Mouse (Mus musculus) lung, postnatal 0 days (tissue): ENCODE measurements around the gene Chd5. TPM values are rescaled to one million over a fixed set of nuclear protein-coding genes. Genes with fewer than 3 reads are reported as not detected.

Experiments
- ATAC-seq: fragments of 200-750 bp; cut with Nextera tagmentation; 2 replicates; pipeline ENCODE4 v1.8.0; 2017; ENCODE audit warnings: moderate library complexity
- DNase-seq: peaks from one replicate; pipeline ENCODE4 v3.0.0-alpha.2; 2016; ENCODE audit warnings: low spot score
- H3K27ac ChIP-seq: fragments of 300-500 bp; sonication (generic); 2 replicates; pipeline ENCODE4 v1.5.1; 2014; ENCODE audit warnings: antibody characterized with exemption, mild to moderate bottlenecking, low read length, mixed read lengths
- H3K27me3 ChIP-seq: fragments of 300-500 bp; sonication (generic); replicated peaks from 2 replicates; pipeline ENCODE4 v1.6.1; 2014; ENCODE audit warnings: low read length, mixed read lengths; ENCODE audit not compliant: insufficient read depth
- H3K36me3 ChIP-seq: fragments of 300-500 bp; sonication (generic); 2 replicates; pipeline ENCODE4 v1.6.1; 2014; ENCODE audit warnings: low read length, mixed read lengths; ENCODE audit not compliant: insufficient read depth
- H3K4me1 ChIP-seq: fragments of 300-500 bp; sonication (generic); 2 replicates; pipeline ENCODE4 v1.6.1; 2014; ENCODE audit warnings: antibody characterized with exemption, low read depth, low read length, mixed read lengths; ENCODE audit not compliant: insufficient read depth
- H3K4me2 ChIP-seq: fragments of 300-500 bp; sonication (generic); replicated peaks from 2 replicates; pipeline ENCODE4 v1.6.1; 2014; ENCODE audit warnings: low read depth, mild to moderate bottlenecking, low read length, moderate library complexity, mixed read lengths
- H3K4me3 ChIP-seq: fragments of 300-500 bp; sonication (generic); 2 replicates; pipeline ENCODE4 v1.5.1; 2014; ENCODE audit warnings: low read depth, low read length
- H3K9ac ChIP-seq: fragments of 300-500 bp; sonication (generic); replicated peaks from 2 replicates; pipeline ENCODE4 v1.6.1; 2014; ENCODE audit warnings: low read depth, mild to moderate bottlenecking
- H3K9me3 ChIP-seq: fragments of 300-500 bp; sonication (generic); 2 replicates; pipeline ENCODE4 v1.6.1; 2016; ENCODE audit warnings: low read length, mixed read lengths
- CTCF ChIP-seq: IDR thresholded peaks from 2 replicates; pipeline ENCODE4 v1.5.1; 2016; ENCODE audit warnings: antibody characterized with exemption, mild to moderate bottlenecking
- EP300 ChIP-seq: IDR thresholded peaks from 2 replicates; pipeline ENCODE4 v1.6.1; 2016; ENCODE audit warnings: antibody characterized with exemption, mild to moderate bottlenecking, control low read depth
- WGBS: fragments of 180-500 bp; shearing (Covaris S2); extraction: QIAGEN DNeasy Blood & Tissue Kit; methylation state at CpG from one replicate; pipeline ENCODE4 v1.1.7; 2014; 5-methylcytosine and 5-hydroxymethylcytosine counted together
- polyA plus RNA-seq: library from polyadenylated mRNA; unstranded; fragments of >200 nt; fragmentation: Nextera tagmentation; extraction: Ambion mirVana; gene quantifications from 2 replicates; pipeline ENCODE4 v1.2.1, GENCODE M21; 2015

The Chd5 gene
- polyA plus RNA-seq, 1 experiment from 2014 or later = 0.07 TPM

DNA sequence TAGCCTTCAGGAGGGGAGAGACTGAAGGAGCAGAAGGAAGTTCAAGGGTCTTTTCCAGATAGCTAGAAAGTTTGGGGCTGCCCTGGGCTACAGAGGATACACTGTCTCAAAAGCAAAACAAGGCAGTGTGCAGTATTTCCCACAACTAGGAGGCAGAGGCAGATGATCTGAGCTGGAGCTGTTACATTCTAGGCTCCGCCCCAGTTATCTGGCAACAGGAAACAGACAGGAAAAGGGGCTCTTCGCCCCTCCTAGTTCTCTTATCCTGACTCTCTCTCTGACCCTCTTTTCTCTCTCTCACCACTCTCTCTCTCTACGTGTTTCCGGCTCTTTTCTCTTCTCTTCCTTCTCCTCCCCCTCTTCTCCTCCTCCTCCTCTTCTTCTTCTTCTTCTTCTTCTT is 42.5 kb upstream of the Chd5 start:
- ATAC-seq (no peak), DNase-seq (peak; percentile 64)
- WGBS = 21% methylated on average over 4 of the region's 4 CpGs
- Histone ChIP-seq H3K4me1 (peaks cover 10% of the 10 kb centered on the region; the same call in 1 of the 2 replicates), H3K27me3 (peaks cover 26% of the 10 kb centered on the region), H3K9ac (no peak overlapping the region), H3K27ac (no peak overlapping the region), H3K4me2 (no peak overlapping the region), H3K9me3 (no peaks in the 10 kb centered on the region), H3K36me3 (no peaks in the 10 kb centered on the region), H3K4me3 (no peak overlapping the region)
- no peak for TF ChIP-seq EP300

DNA sequence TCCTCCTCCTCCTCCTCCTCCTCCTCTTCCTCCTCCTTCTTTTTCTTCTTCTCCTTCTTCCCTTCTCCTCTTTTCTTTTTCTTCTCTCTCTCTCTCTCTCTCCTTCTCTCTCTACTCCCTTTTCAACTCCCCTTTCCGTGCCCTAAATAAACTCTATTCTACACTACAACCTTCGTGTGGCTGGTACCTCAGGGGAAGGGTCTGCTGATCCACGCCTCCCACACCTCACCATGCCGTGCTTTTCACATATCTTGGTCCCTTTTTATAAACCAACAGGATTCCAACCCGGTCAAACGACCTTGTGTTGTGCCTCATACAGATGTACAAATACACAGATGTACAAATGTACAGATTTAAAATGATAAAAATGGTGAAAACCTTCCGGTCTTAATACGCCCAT is 42.1 kb upstream of the Chd5 start:
- DNase-seq = no peak
- Histone ChIP-seq H3K36me3 (no peaks in the 10 kb centered on the region), H3K27me3 (peaks cover 22% of the 10 kb centered on the region)

DNA sequence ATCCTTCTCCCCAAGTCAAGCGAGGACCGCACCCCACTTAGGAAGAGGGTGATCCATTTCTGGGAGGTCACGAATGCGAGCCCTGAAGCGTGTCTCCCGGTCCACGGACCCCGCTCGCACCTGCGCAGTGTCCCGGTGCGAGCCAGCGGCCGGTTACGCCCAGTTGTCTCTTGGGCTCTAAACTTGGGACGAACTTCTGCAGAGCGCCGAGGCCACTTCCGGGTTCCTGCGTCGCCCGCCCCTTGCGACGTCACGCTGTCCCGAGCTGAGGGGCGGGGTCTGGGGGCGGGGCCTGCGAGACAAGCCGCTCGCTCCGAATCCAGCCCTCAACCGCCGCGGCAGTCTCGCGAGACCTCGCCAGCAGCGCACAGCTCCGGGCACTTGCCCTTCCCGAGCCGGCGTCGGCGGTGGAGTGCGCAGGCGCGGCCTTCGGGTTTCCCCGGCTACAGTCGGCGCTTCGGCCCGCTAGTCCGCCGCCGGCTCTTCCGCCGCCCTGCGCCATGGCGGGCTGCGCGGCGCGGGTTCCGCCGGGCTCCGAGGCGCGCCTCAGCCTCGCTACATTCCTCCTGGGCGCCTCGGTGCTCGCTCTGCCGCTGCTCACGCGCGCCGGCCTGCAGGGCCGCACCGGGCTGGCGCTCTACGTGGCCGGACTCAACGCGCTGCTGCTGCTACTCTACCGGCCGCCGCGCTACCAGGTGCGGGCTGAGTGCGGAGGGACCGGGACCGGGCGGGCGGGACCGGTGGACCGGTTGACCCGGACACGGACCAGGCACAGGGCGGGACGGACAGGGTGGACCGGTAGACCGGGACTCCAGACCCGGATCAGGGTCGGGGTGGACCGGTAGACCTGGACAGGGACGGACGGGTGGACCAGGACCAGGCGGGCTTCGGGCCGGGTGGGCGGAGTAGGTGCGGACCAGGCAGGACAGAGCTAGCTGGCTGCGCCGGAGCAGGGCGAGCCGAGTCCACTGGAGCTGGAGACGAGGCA is 41.3 kb upstream of the Chd5 start, which contains the start of gene Icmt:
Gene Icmt, plus strand, starts transcription at position 354 of the 988 bp plus-strand sequence.
- under 1% methylated on average over 103 of the region's 119 CpGs for WGBS
- Histone ChIP-seq H3K4me3 (peak within 1 kb of the TSS; percentile 92), H3K36me3 (no peaks in the 10 kb centered on the region), H3K4me1 (peaks cover 10% of the 10 kb centered on the region; the same call in 1 of the 2 replicates), H3K9me3 (no peaks in the 10 kb centered on the region), H3K9ac (peak within 1 kb of the TSS; percentile 96), H3K27ac (peak within 1 kb of the TSS; percentile 87), H3K4me2 (peak within 1 kb of the TSS; percentile 89), H3K27me3 (peaks cover 15% of the 10 kb centered on the region; the same call in 1 of the 2 replicates)
- DNase-seq (peak; percentile 99), ATAC-seq (peak; percentile 96)
- TF ChIP-seq CTCF (no peak), EP300 (no peak)

More for the DNA sequence above, 42.1 kb upstream of the Chd5 start:
- Histone ChIP-seq H3K9me3 (no peaks in the 10 kb centered on the region), H3K27ac (0 out of 2 replicates have a peak overlapping the region, but pooled peaks have one; percentile 59), H3K9ac (no peak overlapping the region), H3K4me1 (peaks cover 10% of the 10 kb centered on the region; the same call in 1 of the 2 replicates), H3K4me3 (peak overlapping the region; percentile 92), H3K4me2 (peak overlapping the region; percentile 71)
- TF ChIP-seq CTCF = no peak
- no peak for TF ChIP-seq EP300
- 5% methylated on average over 8 of the region's 8 CpGs for WGBS
- no peak for ATAC-seq

DNA sequence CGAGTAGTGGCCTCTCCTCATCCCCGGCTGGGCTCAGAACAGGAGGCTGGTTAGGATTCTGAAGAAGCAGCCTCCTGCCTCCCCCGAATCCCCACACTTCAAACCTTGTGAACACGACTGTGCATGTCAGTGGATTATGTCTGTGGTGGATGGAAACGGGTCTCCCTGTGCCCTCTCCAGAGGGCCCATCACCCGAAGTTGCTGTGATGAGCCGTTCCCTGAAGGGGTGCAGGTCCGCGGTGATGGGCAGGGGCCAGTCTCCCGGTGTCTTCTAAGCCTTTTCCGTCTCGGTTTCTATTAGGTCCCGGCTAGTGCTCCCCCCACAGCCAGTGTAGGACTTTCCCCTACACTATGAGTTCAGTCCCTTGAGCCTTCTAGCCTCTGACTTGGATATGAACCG is 39.6 kb upstream of the Chd5 start:
- no peak overlapping the region for H3K4me2 ChIP-seq
- H3K9ac ChIP-seq = no peak overlapping the region
- 83% methylated on average over 14 of the region's 14 CpGs for WGBS
- H3K4me3 ChIP-seq = no peak overlapping the region
- ATAC-seq = no peak
- no peaks in the 10 kb centered on the region for H3K9me3 ChIP-seq
- H3K27ac ChIP-seq = no peak overlapping the region
- 0 out of 2 replicates have a peak, but pooled peaks cover 2% of the 10 kb centered on the region for H3K27me3 ChIP-seq
- no peak for TF ChIP-seq CTCF
- TF ChIP-seq EP300 = no peak
- H3K36me3 ChIP-seq = no peaks in the 10 kb centered on the region
- DNase-seq = no peak
- H3K4me1 ChIP-seq = peaks cover 10% of the 10 kb centered on the region; the same call in 1 of the 2 replicates

DNA sequence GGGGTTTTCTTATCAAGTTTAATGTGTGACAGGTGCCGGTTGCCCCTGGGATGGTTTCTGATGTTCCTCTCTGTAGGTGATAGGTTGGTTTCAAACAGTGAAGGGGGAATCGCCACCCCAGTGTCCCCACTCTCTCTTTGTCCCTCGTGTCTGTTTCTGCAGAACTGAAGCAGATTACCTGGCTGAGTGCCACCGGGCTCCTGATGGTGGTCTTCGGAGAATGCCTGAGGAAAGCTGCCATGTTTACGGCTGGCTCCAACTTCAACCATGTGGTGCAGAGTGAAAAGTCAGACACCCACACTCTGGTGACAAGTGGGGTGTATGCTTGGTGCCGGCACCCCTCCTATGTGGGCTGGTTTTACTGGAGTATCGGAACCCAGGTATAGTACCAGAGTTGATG is 38.1 kb upstream of the Chd5 start:
- Histone ChIP-seq H3K27me3 (no peaks in the 10 kb centered on the region), H3K9me3 (no peaks in the 10 kb centered on the region), H3K27ac (no peak overlapping the region), H3K9ac (no peak overlapping the region), H3K4me2 (no peak overlapping the region), H3K4me1 (peaks cover 10% of the 10 kb centered on the region; the same call in 1 of the 2 replicates), H3K36me3 (no peaks in the 10 kb centered on the region), H3K4me3 (no peak overlapping the region)
- TF ChIP-seq CTCF (no peak), EP300 (no peak)
- ATAC-seq = no peak
- no peak for DNase-seq
- 92% methylated on average over 8 of the region's 8 CpGs for WGBS

DNA sequence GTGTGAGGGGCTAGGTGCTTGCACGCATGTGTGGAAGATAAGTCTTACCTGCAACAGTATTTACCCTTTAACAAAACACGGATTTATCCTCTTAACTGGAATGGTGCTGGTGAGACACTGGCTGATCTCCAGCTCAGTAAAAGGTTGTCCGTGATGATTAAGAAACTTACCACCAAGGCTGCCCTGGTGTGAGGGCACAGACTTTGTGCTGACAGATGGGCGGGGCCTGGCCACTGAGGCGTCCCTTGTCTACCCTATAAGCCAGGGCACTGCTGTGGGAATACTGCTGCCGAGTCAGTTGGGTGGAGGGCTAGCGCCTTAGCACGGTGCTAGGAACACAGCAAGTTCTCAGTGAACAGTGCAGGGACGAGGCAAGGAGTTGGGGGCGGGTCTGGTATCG is 36.4 kb upstream of the Chd5 start:
- Histone ChIP-seq H3K36me3 (no peaks in the 10 kb centered on the region), H3K4me1 (peaks cover 10% of the 10 kb centered on the region; the same call in 1 of the 2 replicates), H3K27me3 (no peaks in the 10 kb centered on the region), H3K9me3 (no peaks in the 10 kb centered on the region), H3K4me2 (no peak overlapping the region), H3K27ac (no peak overlapping the region), H3K9ac (no peak overlapping the region), H3K4me3 (no peak overlapping the region)
- 73% methylated on average over 11 of the region's 11 CpGs for WGBS
- ATAC-seq (no peak), DNase-seq (no peak)
- TF ChIP-seq CTCF (no peak), EP300 (no peak)
